Mouse (Mus musculus) brain, embryonic 14.5 days (tissue): Measurements from ENCODE around the gene Fubp3. TPM values are rescaled to one million over a fixed set of nuclear protein-coding genes. Genes with fewer than 3 reads are reported as not detected.
A peak's percentile ranks its signal among the peaks of the same experiment; 100 is the strongest.

Experiments used
- DNase-seq: peaks from one replicate; pipeline ENCODE4 v3.0.0-alpha.2; 2011; ENCODE audit warnings: low read depth
- CTCF ChIP-seq: fragments of 200-500 bp; IDR thresholded peaks from 2 replicates; pipeline ENCODE4 v1.5.1; 2012; ENCODE audit warnings: inconsistent platforms, mild to moderate bottlenecking, moderate library complexity, borderline replicate concordance; ENCODE audit not compliant: insufficient read depth, insufficient read length; ENCODE audit errors: extremely low read depth
- POLR2A ChIP-seq: fragments of 200-500 bp; IDR thresholded peaks from 2 replicates; pipeline ENCODE4 v1.6.1; 2012; ENCODE audit warnings: mild to moderate bottlenecking, inconsistent platforms, borderline replicate concordance; ENCODE audit not compliant: poor library complexity, insufficient read depth, insufficient read length, severe bottlenecking; ENCODE audit errors: extremely low read depth
- polyA plus RNA-seq: library from polyadenylated mRNA; depleted of rRNA; stranded (reverse); fragments of >200 nt; gene quantifications from 2 replicates; pipeline ENCODE4 v1.2.3, GENCODE M21; 2012

Fubp3 gene
- polyA plus RNA-seq, 1 experiment = 44.7 TPM

GRCm38 (mm10) chr2:31581617-31582016 lies 9.2 kb downstream of the Fubp3 start:
- TF ChIP-seq CTCF (no peak), POLR2A (no peak)

GRCm38 (mm10) chr2:31591799-31592484 lies 19.5 kb downstream of the Fubp3 start:
- no peak for DNase-seq
- TF ChIP-seq POLR2A (no peak), CTCF (no peak)

More at GRCm38 (mm10) chr2:31581617-31582016, 9.2 kb downstream of the Fubp3 start:
- no peak for DNase-seq

GRCm38 (mm10) chr2:31607555-31607954 lies 35.1 kb downstream of the Fubp3 start:
- no peak for TF ChIP-seq POLR2A
- TF ChIP-seq CTCF = no peak
- no peak for DNase-seq

- TF ChIP-seq CTCF (no peak), POLR2A (no peak)
- peak; percentile 61 for DNase-seq
Observed at GRCm38 (mm10) chr2:31609859-31610261, 37.4 kb downstream of the Fubp3 start.

- DNase-seq = peak; percentile 24
- TF ChIP-seq CTCF (no peak), POLR2A (no peak)
Observed at GRCm38 (mm10) chr2:31610922-31611321, 38.5 kb downstream of the Fubp3 start.

- TF ChIP-seq POLR2A (no peak), CTCF (peak; percentile 41; the same call in 1 of the 2 replicates)
- DNase-seq = peak; percentile 24
Observed at GRCm38 (mm10) chr2:31611400-31611799, 38.9 kb downstream of the Fubp3 start.

GRCm38 (mm10) chr2:31612627-31613026 lies 40.2 kb downstream of the Fubp3 start:
- DNase-seq = no peak
- TF ChIP-seq POLR2A (no peak), CTCF (no peak)

GRCm38 (mm10) chr2:31613781-31614180 lies 41.3 kb downstream of the Fubp3 start:
- DNase-seq = no peak
- no peak for TF ChIP-seq POLR2A
- TF ChIP-seq CTCF = no peak

GRCm38 (mm10) chr2:31618484-31619161 lies 46.2 kb downstream of the Fubp3 start:
- DNase-seq = peak; percentile 56
- no peak for TF ChIP-seq POLR2A
- no peak for TF ChIP-seq CTCF

- TF ChIP-seq CTCF = no peak
- TF ChIP-seq POLR2A = no peak
- DNase-seq = no peak
Observed at GRCm38 (mm10) chr2:31619208-31619607, 46.8 kb downstream of the Fubp3 start.

GRCm38 (mm10) chr2:31633531-31633930 lies 61.1 kb downstream of the Fubp3 start:
- no peak for DNase-seq
- no peak for TF ChIP-seq POLR2A
- no peak for TF ChIP-seq CTCF

- peak; percentile 37 for DNase-seq
- TF ChIP-seq POLR2A = no peak
- no peak for TF ChIP-seq CTCF
Observed at GRCm38 (mm10) chr2:31635281-31636137, 63.1 kb downstream of the Fubp3 start.
